Mouse (Mus musculus) layer of hippocampus, postnatal 25 days (tissue): ENCODE measurements around the gene Rxfp2. TPM values are rescaled to one million over a fixed set of nuclear protein-coding genes. Genes with fewer than 3 reads are reported as not detected.

Experiments used
- DNase-seq, 2 experiments: peaks; one replicate each; pipeline ENCODE4 v3.0.0; 2022; ENCODE audit warnings: mixed read lengths in 2 of 2, low spot score in 1 of 2; ENCODE audit errors: extremely low spot score in 1 of 2
- total RNA-seq, 2 experiments: library from RNA; stranded (reverse); gene quantifications; 2 replicates each; pipeline ENCODE4 v1.2.3; 2021

Rxfp2 gene
- total RNA-seq, 2 experiments from 2014 or later: not detected

- no peak for DNase-seq
Measured at GRCm38 (mm10) chr5:150036918-150037317, 18.4 kb downstream of the Rxfp2 start.

- no peak for DNase-seq
Measured at GRCm38 (mm10) chr5:150044533-150044932, 26.1 kb downstream of the Rxfp2 start.

- DNase-seq: no peak
Measured at GRCm38 (mm10) chr5:150046438-150046837, 28.0 kb downstream of the Rxfp2 start.

- DNase-seq: peak in 1 of 2 experiments; percentile 50
Measured at GRCm38 (mm10) chr5:150049946-150050345, 31.5 kb downstream of the Rxfp2 start.

- peak; percentile 23 to 58 for DNase-seq
Measured at GRCm38 (mm10) chr5:150051828-150052227, 33.4 kb downstream of the Rxfp2 start.

GRCm38 (mm10) chr5:150053294-150053693 is 34.8 kb downstream of the Rxfp2 start:
- no peak for DNase-seq

- no peak for DNase-seq
Measured at GRCm38 (mm10) chr5:150053956-150054355, 35.5 kb downstream of the Rxfp2 start.

GRCm38 (mm10) chr5:150055322-150055721 is 36.8 kb downstream of the Rxfp2 start:
- no peak for DNase-seq

GRCm38 (mm10) chr5:150056056-150056455 is 37.6 kb downstream of the Rxfp2 start:
- DNase-seq: no peak

- no peak for DNase-seq
Measured at GRCm38 (mm10) chr5:150058845-150059244, 40.4 kb downstream of the Rxfp2 start.

- no peak for DNase-seq
Measured at GRCm38 (mm10) chr5:150059466-150059865, 41.0 kb downstream of the Rxfp2 start.

- no peak for DNase-seq
Measured at GRCm38 (mm10) chr5:150061086-150061485, 42.6 kb downstream of the Rxfp2 start.

GRCm38 (mm10) chr5:150064286-150064685 is 45.8 kb downstream of the Rxfp2 start:
- no peak for DNase-seq

- peak in 1 of 2 experiments; percentile 48 for DNase-seq
Measured at GRCm38 (mm10) chr5:150070086-150070485, 51.6 kb downstream of the Rxfp2 start.

GRCm38 (mm10) chr5:150071738-150072137 is 53.3 kb downstream of the Rxfp2 start:
- DNase-seq: no peak

- DNase-seq: no peak
Measured at GRCm38 (mm10) chr5:150079866-150080797, 61.7 kb downstream of the Rxfp2 start.

- DNase-seq: no peak
Measured at GRCm38 (mm10) chr5:150082696-150083095, 64.2 kb downstream of the Rxfp2 start.

GRCm38 (mm10) chr5:150083190-150083589 is 64.7 kb downstream of the Rxfp2 start:
- no peak for DNase-seq

GRCm38 (mm10) chr5:150097620-150098019 is 79.1 kb downstream of the Rxfp2 start:
- DNase-seq: peak; percentile 44 to 68

- DNase-seq: no peak
Measured at GRCm38 (mm10) chr5:150098754-150099153, 80.3 kb downstream of the Rxfp2 start.

- no peak for DNase-seq
Measured at GRCm38 (mm10) chr5:150101789-150102188, 83.3 kb downstream of the Rxfp2 start.

- no peak for DNase-seq
Measured at GRCm38 (mm10) chr5:150106358-150106757, 87.9 kb downstream of the Rxfp2 start.
